Mouse (Mus musculus) neural tube, embryonic 15.5 days (tissue): ENCODE results near the gene Lrfn2. TPM values are rescaled to one million over a fixed set of nuclear protein-coding genes. Genes with fewer than 3 reads are reported as not detected.

Source experiments
- ATAC-seq: fragments of 200-750 bp; cut with Nextera tagmentation; 2 replicates; pipeline ENCODE4 v1.8.0; 2017; ENCODE audit warnings: mild to moderate bottlenecking, moderate TSS enrichment, moderate library complexity; ENCODE audit not compliant: low FRiP score
- H3K27ac ChIP-seq: fragments of 300-500 bp; sonication (generic); replicated peaks from 2 replicates; pipeline ENCODE4 v1.5.1; 2015; ENCODE audit warnings: mild to moderate bottlenecking, inconsistent platforms
- H3K27me3 ChIP-seq: fragments of 300-500 bp; sonication (generic); replicated peaks from 2 replicates; pipeline ENCODE4 v1.6.1; 2015; ENCODE audit warnings: inconsistent platforms
- H3K36me3 ChIP-seq: fragments of 300-500 bp; sonication (generic); 2 replicates; pipeline ENCODE4 v1.6.1; 2015; ENCODE audit warnings: inconsistent platforms
- H3K4me1 ChIP-seq: fragments of 300-500 bp; sonication (generic); 2 replicates; pipeline ENCODE4 v1.6.1; 2015; ENCODE audit warnings: inconsistent platforms
- H3K4me2 ChIP-seq: fragments of 300-500 bp; sonication (generic); 2 replicates; pipeline ENCODE4 v1.6.1; 2015; ENCODE audit warnings: inconsistent platforms, mild to moderate bottlenecking, moderate library complexity
- H3K4me3 ChIP-seq: fragments of 300-500 bp; sonication (generic); replicated peaks from 2 replicates; pipeline ENCODE4 v1.5.1; 2015; ENCODE audit warnings: mild to moderate bottlenecking, inconsistent platforms
- H3K9ac ChIP-seq: fragments of 300-500 bp; sonication (generic); replicated peaks from 2 replicates; pipeline ENCODE4 v1.6.1; 2015; ENCODE audit warnings: mild to moderate bottlenecking, inconsistent platforms
- H3K9me3 ChIP-seq: fragments of 300-500 bp; sonication (generic); replicated peaks from 2 replicates; pipeline ENCODE4 v1.6.1; 2016; ENCODE audit warnings: inconsistent platforms
- WGBS: fragments of 180-500 bp; shearing (Covaris S2); methylation state at CpG from one replicate; pipeline ENCODE4 v1.1.7; 2015; ENCODE audit warnings: mixed read lengths; 5-methylcytosine and 5-hydroxymethylcytosine counted together
- polyA plus RNA-seq: library from polyadenylated mRNA; unstranded; fragments of >200 nt; fragmentation: Nextera tagmentation; extraction: Ambion mirVana; gene quantifications from 2 replicates; pipeline ENCODE4 v1.2.1, GENCODE M21; 2015

Gene Lrfn2
- polyA plus RNA-seq, 1 experiment from 2014 or later, result 12.6 TPM

GRCm38 (mm10) chr17:49043806-49044640 is 111.8 kb downstream of the Lrfn2 start:
- peak overlapping the region; percentile 29 for H3K27ac ChIP-seq
- ATAC-seq, result peak; percentile 72
- H3K36me3 ChIP-seq, result no peaks in the 10 kb centered on the region
- no peaks in the 10 kb centered on the region for H3K9me3 ChIP-seq
- no peaks in the 10 kb centered on the region for H3K27me3 ChIP-seq
- H3K4me2 ChIP-seq, result no peak overlapping the region
- H3K4me1 ChIP-seq, result peaks cover 21% of the 10 kb centered on the region
- 2% methylated on average over 11 of the region's 11 CpGs for WGBS
- no peak overlapping the region for H3K4me3 ChIP-seq
- no peak overlapping the region for H3K9ac ChIP-seq

- Histone ChIP-seq H3K9me3 (no peaks in the 10 kb centered on the region), H3K4me2 (no peak overlapping the region), H3K4me1 (peaks cover 17% of the 10 kb centered on the region), H3K4me3 (no peak overlapping the region), H3K27me3 (no peaks in the 10 kb centered on the region), H3K9ac (no peak overlapping the region), H3K36me3 (no peaks in the 10 kb centered on the region), H3K27ac (no peak overlapping the region)
- WGBS, result 32% methylated on average over 4 of the region's 4 CpGs
- no peak for ATAC-seq
These were observed 115.7 kb downstream of the Lrfn2 start for GRCm38 (mm10) chr17:49047921-49048320.

GRCm38 (mm10) chr17:49051231-49051630 is 119.1 kb downstream of the Lrfn2 start:
- Histone ChIP-seq H3K4me1 (no peaks in the 10 kb centered on the region), H3K27me3 (no peaks in the 10 kb centered on the region), H3K27ac (no peak overlapping the region), H3K4me2 (no peak overlapping the region), H3K4me3 (no peak overlapping the region), H3K9ac (no peak overlapping the region), H3K9me3 (no peaks in the 10 kb centered on the region), H3K36me3 (no peaks in the 10 kb centered on the region)
- ATAC-seq, result no peak
- WGBS, result 86% methylated on average over 11 of the region's 11 CpGs

- ATAC-seq, result no peak
- WGBS, result 90% methylated on average over 8 of the region's 8 CpGs
- Histone ChIP-seq H3K4me1 (peaks cover 21% of the 10 kb centered on the region), H3K9me3 (no peaks in the 10 kb centered on the region), H3K4me2 (no peak overlapping the region), H3K4me3 (no peak overlapping the region), H3K9ac (no peak overlapping the region), H3K27ac (no peak overlapping the region), H3K27me3 (no peaks in the 10 kb centered on the region), H3K36me3 (no peaks in the 10 kb centered on the region)
These were observed 129.0 kb downstream of the Lrfn2 start for GRCm38 (mm10) chr17:49061141-49061540.

GRCm38 (mm10) chr17:49063789-49064188 is 131.6 kb downstream of the Lrfn2 start:
- no peak overlapping the region for H3K4me3 ChIP-seq
- H3K9ac ChIP-seq, result no peak overlapping the region
- H3K4me1 ChIP-seq, result peaks cover 21% of the 10 kb centered on the region
- 19% methylated on average over 3 of the region's 3 CpGs for WGBS
- no peaks in the 10 kb centered on the region for H3K36me3 ChIP-seq
- peak; percentile 61; the same call in 1 of the 2 replicates for ATAC-seq
- no peak overlapping the region for H3K4me2 ChIP-seq
- H3K27me3 ChIP-seq, result no peaks in the 10 kb centered on the region
- peak overlapping the region; percentile 61 for H3K27ac ChIP-seq
- H3K9me3 ChIP-seq, result no peaks in the 10 kb centered on the region

- no peak overlapping the region for H3K4me3 ChIP-seq
- H3K9ac ChIP-seq, result no peak overlapping the region
- H3K4me1 ChIP-seq, result peaks cover 21% of the 10 kb centered on the region
- H3K4me2 ChIP-seq, result no peak overlapping the region
- no peak for ATAC-seq
- H3K27me3 ChIP-seq, result no peaks in the 10 kb centered on the region
- no peak overlapping the region; the same call in 1 of the 2 replicates for H3K27ac ChIP-seq
- H3K36me3 ChIP-seq, result no peaks in the 10 kb centered on the region
- H3K9me3 ChIP-seq, result no peaks in the 10 kb centered on the region
- WGBS, result 61% methylated on average over 8 of the region's 8 CpGs
These were observed 132.3 kb downstream of the Lrfn2 start for GRCm38 (mm10) chr17:49064526-49064925.

- Histone ChIP-seq H3K27ac (no peak overlapping the region; the same call in 1 of the 2 replicates), H3K4me1 (peaks cover 21% of the 10 kb centered on the region), H3K4me2 (no peak overlapping the region), H3K27me3 (no peaks in the 10 kb centered on the region), H3K9ac (no peak overlapping the region), H3K4me3 (no peak overlapping the region), H3K36me3 (0 out of 2 replicates have a peak, but pooled peaks cover under 1% of the 10 kb centered on the region), H3K9me3 (no peaks in the 10 kb centered on the region)
- WGBS, result 94% methylated on average over 3 of the region's 3 CpGs
- no peak for ATAC-seq
These were observed 132.9 kb downstream of the Lrfn2 start for GRCm38 (mm10) chr17:49065050-49065449.

- H3K4me3 ChIP-seq, result no peak overlapping the region
- ATAC-seq, result no peak
- 66% methylated on average over 6 of the region's 6 CpGs for WGBS
- H3K4me1 ChIP-seq, result peaks cover 21% of the 10 kb centered on the region
- no peak overlapping the region for H3K4me2 ChIP-seq
- H3K27ac ChIP-seq, result no peak overlapping the region
- no peaks in the 10 kb centered on the region for H3K9me3 ChIP-seq
- no peaks in the 10 kb centered on the region for H3K27me3 ChIP-seq
- H3K36me3 ChIP-seq, result peaks cover 12% of the 10 kb centered on the region; the same call in 1 of the 2 replicates
- H3K9ac ChIP-seq, result no peak overlapping the region
These were observed 134.6 kb downstream of the Lrfn2 start for GRCm38 (mm10) chr17:49066748-49067147.

GRCm38 (mm10) chr17:49078168-49078567 is 146.0 kb downstream of the Lrfn2 start:
- no peak overlapping the region for H3K4me2 ChIP-seq
- no peak overlapping the region for H3K9ac ChIP-seq
- no peak overlapping the region for H3K27ac ChIP-seq
- WGBS, result 46% methylated on average over 2 of the region's 2 CpGs
- H3K4me3 ChIP-seq, result no peak overlapping the region
- H3K36me3 ChIP-seq, result no peaks in the 10 kb centered on the region
- no peaks in the 10 kb centered on the region for H3K4me1 ChIP-seq
- H3K27me3 ChIP-seq, result no peaks in the 10 kb centered on the region
- ATAC-seq, result no peak
- H3K9me3 ChIP-seq, result no peaks in the 10 kb centered on the region

- no peak overlapping the region for H3K9ac ChIP-seq
- H3K4me1 ChIP-seq, result peaks cover 4% of the 10 kb centered on the region
- H3K4me2 ChIP-seq, result no peak overlapping the region
- H3K9me3 ChIP-seq, result no peaks in the 10 kb centered on the region
- no peak for ATAC-seq
- H3K4me3 ChIP-seq, result no peak overlapping the region
- no peaks in the 10 kb centered on the region for H3K36me3 ChIP-seq
- no peaks in the 10 kb centered on the region for H3K27me3 ChIP-seq
- 73% methylated on average over 2 of the region's 2 CpGs for WGBS
- H3K27ac ChIP-seq, result no peak overlapping the region
These were observed 147.5 kb downstream of the Lrfn2 start for GRCm38 (mm10) chr17:49079647-49080046.

- peaks cover 4% of the 10 kb centered on the region for H3K4me1 ChIP-seq
- no peak overlapping the region for H3K27ac ChIP-seq
- no peak for ATAC-seq
- WGBS, result 56% methylated on average over 9 of the region's 9 CpGs
- H3K4me2 ChIP-seq, result no peak overlapping the region
- H3K9ac ChIP-seq, result no peak overlapping the region
- no peaks in the 10 kb centered on the region for H3K36me3 ChIP-seq
- H3K27me3 ChIP-seq, result no peaks in the 10 kb centered on the region
- H3K9me3 ChIP-seq, result no peaks in the 10 kb centered on the region
- H3K4me3 ChIP-seq, result no peak overlapping the region
These were observed 151.6 kb downstream of the Lrfn2 start for GRCm38 (mm10) chr17:49083594-49084380.

- Histone ChIP-seq H3K36me3 (no peaks in the 10 kb centered on the region), H3K4me1 (peaks cover 4% of the 10 kb centered on the region), H3K4me3 (no peak overlapping the region), H3K9me3 (no peaks in the 10 kb centered on the region), H3K27me3 (no peaks in the 10 kb centered on the region), H3K27ac (no peak overlapping the region), H3K9ac (no peak overlapping the region), H3K4me2 (no peak overlapping the region)
- ATAC-seq, result no peak
- WGBS, result 94% methylated on average over 4 of the region's 4 CpGs
These were observed 152.9 kb downstream of the Lrfn2 start for GRCm38 (mm10) chr17:49085111-49085510.
